Mouse (Mus musculus) left cerebral cortex, postnatal 25 days (tissue): ENCODE data around the gene Gm826. TPM values are rescaled to one million over a fixed set of nuclear protein-coding genes. Genes with fewer than 3 reads are reported as not detected.

ENCODE experiments used
- DNase-seq, 2 experiments: peaks; one replicate each; pipeline ENCODE4 v3.0.0; 2022; ENCODE audit warnings: low spot score in 2 of 2, mixed read lengths in 1 of 2
- intact Hi-C: fragments of 180-260 bp; cut with DNase I; formaldehyde crosslinking; loops from one replicate; pipeline ENCODE4 v1.15.1; 2025
- total RNA-seq, 2 experiments: library from RNA; stranded (reverse); gene quantifications; 2 replicates each; pipeline ENCODE4 v1.2.3; 2021

Gene Gm826
- not detected for total RNA-seq

DNA sequence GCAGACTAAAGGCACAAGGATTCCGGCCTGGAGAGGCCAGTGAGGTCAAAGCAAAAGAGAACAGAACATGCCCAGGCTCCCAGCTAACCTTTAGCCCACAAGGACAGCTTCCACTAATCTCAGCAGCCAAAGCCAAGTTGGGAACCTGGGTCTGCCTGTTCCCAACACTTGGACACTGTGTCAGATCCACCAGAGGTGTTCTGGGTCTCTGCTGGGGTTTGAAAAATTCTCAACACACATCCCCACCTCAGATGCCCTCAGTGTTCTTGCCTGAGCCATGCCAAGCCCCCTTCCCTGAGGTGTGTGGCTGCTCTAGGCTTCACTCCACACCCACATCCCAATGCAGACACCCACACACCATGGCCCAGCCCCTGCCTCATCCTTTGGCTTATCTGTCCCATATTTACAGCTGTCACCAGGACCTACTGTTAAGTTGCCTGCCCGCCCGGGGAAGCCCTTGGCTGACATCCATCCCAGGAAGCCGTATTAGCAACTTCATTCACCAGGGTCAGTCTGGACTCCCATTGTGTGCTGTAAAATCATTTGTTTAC, at the start of gene Gm826:
TSS of gene Gm826 (minus strand) at position 52 of the 551 bp plus-strand sequence.
- intact Hi-C loops: no loop called here
- no peak for DNase-seq

DNA sequence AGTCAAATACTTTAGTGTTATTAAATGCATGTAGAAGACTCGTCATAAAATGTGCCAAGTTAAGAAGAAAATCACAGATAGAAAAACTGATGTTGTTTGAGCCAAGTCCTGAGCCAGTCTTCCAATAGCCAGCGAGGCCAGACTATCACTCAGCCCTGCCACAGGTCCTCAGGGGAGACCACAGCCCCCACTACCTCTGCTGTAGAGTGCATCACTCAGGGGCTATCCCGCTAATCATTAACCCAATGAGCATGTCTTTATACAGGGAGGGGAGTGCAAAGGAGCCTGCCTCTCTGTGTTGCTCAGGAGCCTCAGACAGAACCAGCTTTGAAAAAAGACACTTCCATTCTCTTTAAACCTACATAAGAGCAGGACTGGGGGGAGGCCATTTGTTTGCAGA, 49.5 kb upstream of the Gm826 start:
- intact Hi-C loops: no loop called here
- DNase-seq: no peak

DNA sequence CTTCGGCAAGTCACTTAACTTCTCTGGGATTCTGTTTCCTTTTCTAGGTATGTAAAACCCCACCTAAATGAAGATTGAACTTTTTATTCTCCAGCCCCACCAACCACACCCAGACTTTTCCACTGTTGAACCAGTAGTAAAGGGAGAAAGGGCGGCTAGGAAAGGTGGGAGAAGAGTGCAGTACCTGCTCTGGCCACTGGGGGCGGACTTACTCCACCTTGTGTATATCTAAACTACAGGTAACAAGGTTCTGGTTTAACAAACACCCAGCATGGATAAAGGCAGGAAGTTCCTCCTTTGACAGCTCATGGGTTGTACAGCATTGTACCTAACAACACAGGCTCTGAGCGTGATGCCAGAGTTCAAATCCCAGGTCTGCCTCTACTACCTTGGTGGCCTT, 44.3 kb upstream of the Gm826 start:
- no peak for DNase-seq
- intact Hi-C loops: loop anchor here (2.0 kb wide), 1 partner anchor 201 kb away; no protein-coding TSS in a partner anchor

DNA sequence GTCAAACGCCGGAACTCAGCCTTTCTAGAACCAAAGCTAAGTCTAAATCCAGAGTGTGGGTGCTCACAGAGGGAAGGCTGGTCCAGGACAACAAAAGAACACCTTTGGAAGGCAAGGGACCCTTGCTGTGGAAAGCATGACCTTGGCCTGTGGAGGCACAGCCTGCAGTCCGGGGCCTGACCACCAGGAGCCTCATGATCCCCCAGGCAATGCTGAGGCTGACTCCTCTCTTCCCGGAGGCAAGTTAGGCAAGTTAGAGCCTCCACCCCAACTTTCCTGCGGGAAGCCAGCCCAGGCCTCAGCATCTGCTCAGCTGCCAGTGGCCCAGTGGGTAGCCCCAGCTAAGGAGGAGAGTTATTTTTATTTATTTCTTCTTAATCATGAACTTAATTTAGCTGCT, 42.3 kb upstream of the Gm826 start:
- intact Hi-C loops: no loop called here

DNA sequence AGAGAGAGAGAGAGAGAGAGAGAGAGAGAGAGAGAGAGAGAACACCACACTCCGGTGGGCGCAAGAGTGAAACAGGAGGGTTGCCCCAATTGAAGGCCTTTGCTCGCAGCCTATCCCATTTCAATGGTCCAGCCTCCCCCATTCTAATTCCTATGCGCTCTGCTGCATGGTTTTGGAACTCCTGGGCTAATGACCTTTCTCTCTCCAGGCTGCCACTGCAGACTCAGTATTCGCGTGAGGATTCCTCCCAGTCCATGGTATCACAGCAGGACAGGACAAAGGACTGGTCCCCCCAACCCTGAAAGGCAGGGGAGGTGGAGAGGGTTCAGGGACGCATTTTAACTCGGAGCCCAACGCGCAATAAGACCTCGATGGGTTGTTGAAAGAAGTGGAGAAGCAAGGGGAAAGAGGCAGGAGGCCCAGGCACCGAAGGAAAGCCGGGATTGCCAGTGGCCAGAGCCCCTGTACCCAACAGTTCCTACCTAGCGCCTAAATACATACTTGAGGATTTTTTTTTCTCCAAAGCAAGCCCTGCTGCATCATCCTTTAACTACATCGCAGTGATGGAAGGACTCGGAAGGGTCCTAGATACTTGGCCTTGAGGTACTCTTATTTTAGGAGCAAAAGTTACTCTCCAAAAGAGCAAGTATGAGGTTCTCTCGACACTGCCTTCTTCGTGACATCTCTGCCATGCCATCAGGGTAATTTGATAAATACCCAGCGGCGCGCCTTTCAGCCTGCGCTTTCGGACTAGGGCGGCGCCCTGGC, 35.9 kb upstream of the Gm826 start:
- no peak for DNase-seq
- intact Hi-C loops: loop anchor here (2.0 to 10.0 kb wide), 7 partner anchors 133 to 1755 kb away; partner anchors contain the start of gene Slc32a1

More for the DNA sequence above, 42.3 kb upstream of the Gm826 start:
- no peak for DNase-seq

DNA sequence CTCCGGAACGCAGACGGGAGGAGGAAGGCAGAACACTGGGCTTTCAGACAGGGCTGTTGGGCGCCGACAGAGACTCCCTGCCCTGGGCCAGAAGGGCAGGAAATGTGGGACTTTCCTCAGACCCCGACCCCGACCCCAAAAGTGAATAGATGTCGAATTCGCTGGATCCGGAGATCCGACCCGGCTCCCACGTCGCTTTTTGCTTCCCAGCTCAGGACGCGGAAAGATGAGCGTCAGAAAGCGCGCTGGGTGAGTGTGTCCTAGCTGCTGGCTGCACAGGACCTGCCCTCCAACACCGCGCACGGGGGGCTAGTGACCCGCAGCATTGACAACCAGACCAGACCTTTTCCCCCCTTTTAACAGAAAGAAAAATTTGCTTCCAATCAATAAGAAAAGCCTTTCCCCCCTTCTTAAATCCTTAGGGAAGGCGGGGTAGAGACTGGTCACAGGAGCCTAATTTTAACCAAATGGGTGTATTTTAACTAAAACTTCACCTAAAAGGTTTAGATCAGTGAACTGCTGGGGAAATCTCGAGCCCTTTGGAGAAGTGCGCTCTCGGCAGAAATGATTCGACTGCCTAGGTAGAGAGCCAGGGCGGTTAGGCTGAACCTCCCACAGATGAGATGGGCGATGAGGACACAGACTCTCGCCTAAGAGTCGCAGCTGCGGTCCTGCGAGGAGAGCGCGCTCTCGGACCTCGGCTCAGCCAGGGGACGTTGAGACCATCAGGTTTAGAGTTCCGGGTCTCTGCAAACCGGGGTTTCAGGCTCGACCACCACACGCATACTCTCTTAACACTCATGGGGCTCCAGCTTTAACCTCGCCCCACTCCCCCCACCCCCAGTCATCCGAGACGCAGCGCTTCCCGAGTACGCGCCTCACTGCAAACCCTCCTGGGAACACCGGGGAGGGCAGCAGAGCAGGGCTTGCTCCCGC, 34.7 kb upstream of the Gm826 start:
- no peak for DNase-seq
- intact Hi-C loops: loop anchor here (2.0 to 10.0 kb wide), 7 partner anchors 131 to 1754 kb away; partner anchors contain the start of gene Slc32a1

DNA sequence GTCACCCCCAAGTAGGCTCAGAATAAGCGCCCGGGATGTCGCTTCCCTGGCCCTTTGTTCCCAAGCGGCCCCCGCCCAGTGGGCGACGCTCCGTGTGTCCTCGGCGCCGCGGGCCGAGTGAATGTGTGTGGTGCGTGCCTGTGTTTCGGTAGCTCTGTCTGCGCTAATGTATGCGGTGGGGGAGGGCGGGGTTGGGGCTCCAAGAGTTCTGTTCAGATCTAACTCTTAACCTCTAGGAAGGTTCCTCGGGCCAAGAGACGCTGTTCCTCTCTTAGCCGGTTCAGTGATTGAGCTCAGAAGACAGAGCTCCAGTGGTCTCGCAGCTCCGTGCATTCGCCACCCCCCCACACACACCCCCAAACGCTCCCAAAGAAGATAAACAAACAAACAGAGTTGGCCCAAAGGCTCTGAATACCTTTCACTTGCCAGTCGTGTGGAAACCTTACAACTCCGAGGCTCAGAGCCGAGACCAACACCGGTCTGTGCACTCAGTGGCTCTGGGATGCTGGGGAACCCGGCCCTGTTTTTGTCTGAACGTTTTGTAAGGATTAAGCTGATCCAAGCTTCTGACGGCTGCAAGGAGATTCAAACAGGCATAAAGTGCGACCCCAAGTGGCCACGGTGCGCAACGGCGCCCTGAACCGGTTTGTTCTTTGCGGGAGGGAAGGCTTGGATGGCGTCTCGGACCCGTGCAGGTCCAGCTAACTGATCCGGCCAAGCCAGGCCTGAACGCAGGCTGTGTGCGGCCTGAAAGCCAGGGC, 33.7 kb upstream of the Gm826 start:
- intact Hi-C loops: loop anchor here (2.0 to 10.0 kb wide), 7 partner anchors 130 to 1753 kb away; partner anchors contain the start of gene Slc32a1
- DNase-seq: peak; percentile 91 to 96

DNA sequence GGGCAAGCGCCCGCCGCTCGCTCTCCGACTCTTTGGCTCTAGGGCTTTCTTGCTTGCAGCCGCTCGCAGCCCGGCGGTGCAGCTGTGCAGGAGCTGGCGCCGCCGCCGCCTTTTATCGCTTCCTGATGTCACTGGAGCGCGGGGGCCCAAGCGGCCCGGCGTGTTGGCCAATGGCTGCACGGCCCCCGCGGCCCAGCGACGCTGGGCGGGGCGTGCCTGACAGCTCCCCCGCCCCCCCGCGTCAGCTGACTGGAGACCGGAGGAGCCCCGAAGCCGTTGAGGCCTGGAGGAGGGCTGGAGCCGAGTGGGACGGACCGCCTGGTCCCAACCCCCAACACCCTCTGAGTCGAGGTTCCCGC, 33.0 kb upstream of the Gm826 start, which contains the start of gene Mafb:
TSS of gene Mafb (minus strand) at position 86 of the 359 bp plus-strand sequence.
- intact Hi-C loops: loop anchor here (5.0 to 10.0 kb wide), 6 partner anchors 130 to 1752 kb away; partner anchors contain the start of gene Slc32a1
- DNase-seq: peak; percentile 89 to 93

DNA sequence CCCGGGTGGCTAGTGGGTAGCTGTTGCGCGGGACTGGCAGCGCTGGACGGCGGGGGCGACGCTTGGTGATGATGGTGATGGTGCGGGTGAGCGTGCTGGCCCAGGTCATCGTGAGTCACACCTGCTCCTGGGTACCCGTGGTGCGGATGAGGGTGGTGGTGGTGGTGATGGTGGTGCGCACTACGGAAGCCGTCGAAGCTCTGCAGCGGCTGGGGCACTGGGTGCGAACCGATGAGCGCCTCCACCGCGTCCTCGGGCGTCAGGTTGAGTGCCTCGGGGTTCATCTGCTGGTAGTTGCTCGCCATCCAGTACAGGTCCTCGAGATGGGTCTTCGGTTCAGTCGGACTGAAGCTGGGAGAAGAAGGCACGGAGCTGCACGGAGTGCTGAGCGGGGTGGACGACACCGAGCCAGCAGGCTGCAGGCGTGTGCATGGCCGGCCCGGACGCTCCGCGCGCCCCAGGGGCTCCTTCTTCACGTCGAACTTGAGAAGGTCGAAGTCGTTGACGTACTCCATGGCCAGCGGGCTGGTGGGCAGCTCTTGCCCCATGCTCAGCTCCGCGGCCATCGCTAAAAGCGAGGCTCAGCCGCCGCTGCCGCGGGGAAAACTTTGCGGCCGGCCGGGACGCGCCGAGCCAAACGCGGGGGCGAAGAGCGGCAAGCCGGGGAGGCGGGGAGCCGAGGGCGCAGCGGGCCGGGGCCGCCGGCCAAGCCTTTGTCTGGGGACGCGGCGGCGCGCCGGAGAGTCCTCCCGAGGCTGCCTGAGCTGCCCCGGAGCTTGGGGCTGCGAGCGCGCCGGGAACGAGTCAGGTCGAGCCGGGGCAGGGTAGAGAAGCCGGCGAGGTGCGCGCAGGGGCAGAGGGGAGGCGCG, 32.4 kb upstream of the Gm826 start:
- intact Hi-C loops: loop anchor here (5.0 to 10.0 kb wide), 6 partner anchors 129 to 1752 kb away; partner anchors contain the start of gene Slc32a1
- DNase-seq: no peak

DNA sequence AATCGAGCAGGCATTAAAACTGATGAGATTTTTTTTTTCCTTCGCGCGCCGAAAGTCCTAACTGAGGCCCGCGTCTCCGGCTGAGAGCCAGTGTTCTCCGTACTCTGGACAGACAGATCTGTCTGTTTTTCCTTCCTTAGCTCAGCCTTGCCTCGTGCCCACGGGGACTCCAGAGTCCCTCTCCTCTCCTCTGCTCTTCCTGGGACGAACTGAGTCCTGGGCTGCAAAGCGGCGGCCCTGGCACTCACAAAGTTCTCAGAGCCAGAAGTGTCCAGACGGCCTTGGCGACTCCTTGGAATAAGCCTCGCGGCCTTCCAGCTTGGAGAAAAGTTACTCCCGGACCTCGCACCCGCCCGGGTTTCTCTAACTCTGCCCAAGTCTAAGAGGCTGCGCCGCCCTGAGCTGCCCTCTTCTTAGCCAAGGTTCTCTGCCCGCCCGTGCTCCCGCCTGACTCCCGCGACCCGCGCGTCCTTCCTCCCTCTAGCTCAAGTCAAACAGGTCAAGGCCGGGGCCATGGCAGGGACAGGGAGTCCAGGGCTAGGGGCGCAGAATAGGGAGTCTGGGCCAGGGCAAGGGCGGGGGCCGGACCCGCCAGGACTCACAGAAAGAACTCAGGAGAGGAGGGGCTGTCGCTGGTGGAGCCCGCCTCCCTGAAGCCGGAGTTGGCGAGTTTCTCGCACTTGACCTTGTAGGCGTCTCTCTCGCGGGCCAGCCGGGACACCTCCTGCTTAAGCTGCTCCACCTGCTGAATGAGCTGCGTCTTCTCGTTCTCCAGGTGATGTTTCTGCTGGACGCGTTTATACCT, 31.3 kb upstream of the Gm826 start:
- no peak for DNase-seq
- intact Hi-C loops: loop anchor here (5.0 to 10.0 kb wide), 6 partner anchors 128 to 1751 kb away; partner anchors contain the start of gene Slc32a1

DNA sequence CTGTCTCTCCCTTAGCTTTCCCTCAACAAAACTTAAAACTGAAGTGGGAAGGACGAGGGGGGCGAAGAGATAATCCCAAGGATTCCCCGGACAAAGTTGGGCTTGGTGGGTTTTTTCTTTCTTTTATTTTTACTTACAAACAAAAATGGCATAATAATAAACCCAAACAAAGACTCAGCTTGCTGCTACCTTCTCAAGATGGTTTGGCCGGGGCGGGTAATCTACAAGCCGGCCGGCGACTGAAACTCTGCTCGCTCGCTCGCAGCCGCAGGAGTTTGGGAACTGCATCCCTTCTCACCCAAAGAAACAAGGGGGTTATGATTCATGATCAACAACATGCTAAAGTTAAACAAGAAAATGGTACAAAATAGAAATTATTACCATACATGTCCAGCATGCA, 30.7 kb upstream of the Gm826 start:
- no peak for DNase-seq
- intact Hi-C loops: loop anchor here (1.0 to 10.0 kb wide), 7 partner anchors 127 to 1750 kb away; partner anchors contain the start of gene Slc32a1

DNA sequence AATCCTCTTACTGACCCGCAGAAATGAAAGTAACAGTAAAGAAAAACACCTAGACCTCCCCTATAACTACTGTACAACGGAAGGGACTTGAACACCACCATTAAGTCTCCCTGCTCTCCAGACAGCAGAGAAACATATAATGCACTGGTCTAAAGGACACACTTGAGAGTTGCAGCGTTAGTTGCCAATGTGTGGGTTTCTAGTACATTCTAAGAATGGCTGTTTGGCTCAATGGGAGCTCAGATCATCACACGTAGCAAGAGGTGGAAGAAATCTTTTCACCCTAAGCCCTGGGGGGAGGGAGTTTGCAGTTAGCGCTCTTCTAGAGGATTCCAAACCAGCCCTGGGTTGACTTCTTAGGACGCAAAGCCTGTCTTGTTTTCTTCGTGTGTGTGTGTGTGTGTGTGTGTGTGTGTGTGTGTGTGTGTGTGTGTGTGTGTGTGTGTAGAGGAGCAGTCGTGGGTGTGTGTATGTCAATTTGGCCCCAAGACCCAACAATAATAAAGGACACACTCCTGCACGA, 30.2 kb upstream of the Gm826 start:
- DNase-seq: no peak
- intact Hi-C loops: loop anchor here (1.0 to 10.0 kb wide), 3 partner anchors 302 to 1749 kb away; partner anchors contain the start of gene Slc32a1

DNA sequence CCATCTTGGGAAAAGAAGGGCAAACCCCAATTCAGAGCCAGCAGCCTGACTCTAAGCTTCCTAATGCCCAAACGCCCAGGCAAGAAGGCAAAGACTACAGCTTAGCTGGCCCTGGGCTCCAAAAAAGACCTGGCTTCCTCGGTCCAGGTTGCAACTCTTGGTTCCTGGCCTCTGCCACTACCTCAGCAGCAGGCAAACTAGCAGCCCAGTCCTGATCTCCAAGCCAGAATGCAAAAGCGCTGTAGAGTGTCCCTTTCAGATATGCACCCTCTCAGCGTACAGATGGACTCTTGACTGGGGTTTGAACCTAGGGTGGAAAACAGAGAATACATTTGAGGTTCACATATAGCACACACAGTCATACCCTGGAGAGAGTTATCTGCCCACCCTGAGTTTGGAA, 29.2 kb upstream of the Gm826 start:
- intact Hi-C loops: loop anchor here (10.0 kb wide), 2 partner anchors 778 to 1748 kb away; partner anchors contain the start of gene Slc32a1
- DNase-seq: no peak

DNA sequence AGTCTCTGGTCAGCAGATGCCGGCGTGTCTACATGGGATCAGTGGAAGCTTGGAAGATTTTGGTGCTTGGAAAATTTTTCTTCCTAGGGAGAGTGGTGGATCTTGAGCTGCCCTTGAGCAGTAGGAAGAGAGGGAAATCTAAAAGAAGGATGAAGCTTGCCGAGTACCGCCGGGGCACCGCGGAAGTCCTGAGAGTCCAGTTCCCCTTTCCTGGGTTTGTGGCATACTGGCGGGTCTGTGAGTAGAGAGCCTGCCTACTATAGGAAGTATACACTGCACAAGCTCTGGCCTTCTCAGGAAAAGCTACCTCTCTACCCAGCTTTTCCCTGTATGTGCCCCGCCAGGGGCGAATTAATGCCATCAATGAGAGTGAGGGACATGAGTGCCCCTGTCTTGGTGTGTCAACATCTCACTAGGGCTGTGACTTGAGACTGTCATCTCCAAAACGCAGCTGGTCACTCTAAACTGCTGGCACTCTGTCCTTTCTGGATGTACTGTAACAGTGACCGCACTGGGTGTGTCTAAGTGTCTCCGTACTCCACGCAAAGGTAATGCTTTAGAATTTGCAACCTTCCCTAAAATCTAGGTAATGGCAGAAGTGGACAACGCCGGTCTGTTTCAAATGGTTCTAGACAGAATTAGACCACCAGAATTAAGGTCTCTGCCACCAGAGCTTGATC, 27.6 kb upstream of the Gm826 start:
- intact Hi-C loops: loop anchor here (10.0 kb wide), 2 partner anchors 777 to 1747 kb away; partner anchors contain the start of gene Slc32a1

DNA sequence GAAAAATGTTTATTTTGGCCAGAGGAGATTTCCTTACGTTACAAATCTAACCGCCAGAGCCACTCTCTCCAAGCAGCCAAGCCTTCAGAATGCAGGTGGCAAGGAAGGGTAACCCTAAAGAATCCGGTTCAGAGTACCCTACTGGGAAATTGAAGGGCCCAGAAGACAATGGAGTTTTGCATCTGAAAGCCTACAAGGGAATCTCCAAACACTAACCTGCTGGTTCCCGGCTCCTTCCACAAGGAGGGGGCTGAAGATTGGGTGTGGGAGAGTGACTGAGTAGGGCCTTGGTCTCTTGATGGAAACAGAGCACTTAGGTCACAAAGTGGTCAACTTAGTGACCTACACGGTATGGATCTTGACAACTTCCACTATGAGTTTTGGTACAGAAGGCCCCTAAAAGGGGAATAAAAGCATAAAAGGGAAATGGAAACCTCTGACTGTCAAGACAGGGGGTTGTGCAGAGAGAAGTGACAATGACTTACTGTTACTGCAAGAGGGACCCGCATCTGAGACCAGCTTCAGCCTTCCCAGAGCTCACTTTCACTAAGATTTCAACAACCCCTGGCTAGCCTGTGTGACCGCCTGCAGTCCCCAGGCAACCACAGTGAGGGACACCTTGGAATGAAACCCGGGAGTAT, 26.4 kb upstream of the Gm826 start:
- no peak for DNase-seq
- intact Hi-C loops: loop anchor here (10.0 kb wide), 2 partner anchors 776 to 1746 kb away; partner anchors contain the start of gene Slc32a1

More for the DNA sequence above, 27.6 kb upstream of the Gm826 start:
- no peak for DNase-seq

DNA sequence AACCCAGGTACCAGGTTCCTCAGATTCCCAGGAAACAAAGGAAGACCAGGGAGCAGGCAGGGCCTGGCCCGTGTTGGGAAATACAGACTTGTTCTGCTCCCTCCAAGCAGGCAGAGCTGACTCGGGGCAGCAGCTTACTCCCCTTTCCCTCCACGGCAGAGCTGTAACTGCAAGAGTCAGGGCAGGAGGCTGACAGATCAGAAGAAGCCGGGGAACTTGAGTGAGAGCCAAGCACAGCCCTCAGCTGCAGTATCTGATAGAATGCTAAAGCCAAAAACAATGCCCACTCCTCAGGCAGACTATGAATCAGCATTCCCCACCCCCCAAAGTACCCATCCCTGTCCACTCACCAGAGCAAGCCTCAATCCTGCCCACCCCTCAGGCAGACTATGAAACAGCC, 24.9 kb upstream of the Gm826 start:
- intact Hi-C loops: no loop called here
- no peak for DNase-seq
